Mouse (Mus musculus) stomach, embryonic 16.5 days (tissue): ENCODE data around the gene Vps35. TPM values are rescaled to one million over a fixed set of nuclear protein-coding genes. Genes with fewer than 3 reads are reported as not detected.

Experiments used
- ATAC-seq: fragments of 200-750 bp; cut with Nextera tagmentation; 2 replicates; pipeline ENCODE4 v1.8.0; 2017; ENCODE audit warnings: moderate number of reproducible peaks, moderate TSS enrichment; ENCODE audit not compliant: insufficient read depth, low FRiP score
- H3K27ac ChIP-seq: fragments of 300-500 bp; sonication (generic); 2 replicates; pipeline ENCODE4 v1.5.1; 2014; ENCODE audit warnings: low read length
- H3K27me3 ChIP-seq: fragments of 300-500 bp; sonication (generic); 2 replicates; pipeline ENCODE4 v1.6.1; 2014; ENCODE audit warnings: low read length, control low read depth, mixed read lengths; ENCODE audit not compliant: control insufficient read depth, insufficient read depth
- H3K36me3 ChIP-seq: fragments of 300-500 bp; sonication (generic); 2 replicates; pipeline ENCODE4 v1.6.1; 2014; ENCODE audit warnings: low read length; ENCODE audit not compliant: control insufficient read depth, insufficient read depth
- H3K4me1 ChIP-seq: fragments of 300-500 bp; sonication (generic); 2 replicates; pipeline ENCODE4 v1.6.1; 2014; ENCODE audit warnings: low read length, control low read depth, mixed read lengths; ENCODE audit not compliant: control insufficient read depth, insufficient read depth
- H3K4me2 ChIP-seq: fragments of 300-500 bp; sonication (generic); 2 replicates; pipeline ENCODE4 v1.6.1; 2014; ENCODE audit warnings: low read depth, low read length, mixed read lengths
- H3K4me3 ChIP-seq: fragments of 300-500 bp; sonication (generic); replicated peaks from 2 replicates; pipeline ENCODE4 v1.5.1; 2014; ENCODE audit warnings: mild to moderate bottlenecking, low read length
- H3K9ac ChIP-seq: fragments of 300-500 bp; sonication (generic); 2 replicates; pipeline ENCODE4 v1.6.1; 2014; ENCODE audit warnings: low read length
- H3K9me3 ChIP-seq: fragments of 300-500 bp; sonication (generic); replicated peaks from 2 replicates; pipeline ENCODE4 v1.6.1; 2016; ENCODE audit warnings: low read length, control low read depth; ENCODE audit not compliant: control insufficient read depth
- WGBS: fragments of 180-500 bp; shearing (Covaris S2); extraction: QIAGEN DNeasy Blood & Tissue Kit; methylation state at CpG from one replicate; pipeline ENCODE4 v1.1.7; 2014; 5-methylcytosine and 5-hydroxymethylcytosine counted together
- polyA plus RNA-seq: library from polyadenylated mRNA; unstranded; fragments of >200 nt; fragmentation: Nextera tagmentation; extraction: Ambion mirVana; gene quantifications from 2 replicates; pipeline ENCODE4 v1.2.1, GENCODE M21; 2015

Vps35 gene
- 154 and 159 TPM in 2 replicates for polyA plus RNA-seq

DNA sequence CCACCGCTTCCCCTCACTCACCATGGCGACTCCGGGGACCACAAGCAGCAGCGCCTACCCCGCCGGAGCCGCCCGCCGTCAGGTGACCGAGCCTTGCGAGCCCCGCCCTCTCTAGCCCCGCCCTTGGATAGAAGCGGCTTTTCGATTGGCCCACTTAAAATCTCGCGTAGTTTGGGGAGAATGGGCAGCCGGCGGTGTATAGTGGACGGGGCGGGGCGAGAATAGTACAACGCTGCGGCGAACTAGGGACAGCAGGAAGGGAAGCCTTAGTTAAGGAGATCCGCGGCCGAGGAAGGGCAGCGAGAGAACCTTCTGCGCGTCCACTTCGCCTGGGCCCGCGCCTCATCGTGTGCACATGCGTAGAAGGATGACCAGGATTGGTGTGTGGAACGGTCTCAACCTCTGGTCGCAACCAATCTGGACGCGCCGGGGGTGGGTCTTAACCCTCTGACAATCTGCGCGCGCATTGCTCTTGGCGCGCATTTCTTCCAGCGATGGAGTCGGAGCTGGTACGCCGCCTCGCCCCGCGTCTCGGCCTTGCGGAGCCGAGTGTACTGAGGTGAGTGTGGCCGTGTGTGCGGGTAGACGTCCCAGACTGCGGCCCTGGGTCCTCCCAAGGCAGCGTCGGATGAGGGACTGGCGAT, at the start of gene Vps35, which contains the start of gene Orc6:
Gene Vps35 (minus strand): TSS at position 369 of the 644 bp plus-strand sequence.
Gene Orc6 (plus strand): TSS at position 199 of the 644 bp plus-strand sequence.
- Histone ChIP-seq H3K9me3 (no peaks in the 10 kb centered on the region), H3K4me3 (peak within 1 kb of the TSS; percentile 83), H3K4me1 (peaks cover 27% of the 10 kb centered on the region), H3K27me3 (no peaks in the 10 kb centered on the region), H3K36me3 (peaks cover 10% of the 10 kb centered on the region; the same call in 1 of the 2 replicates), H3K4me2 (peak within 1 kb of the TSS; percentile 82), H3K27ac (peak within 1 kb of the TSS; percentile 98), H3K9ac (peak within 1 kb of the TSS; percentile 91)
- under 1% methylated on average over 63 of the region's 63 CpGs for WGBS
- ATAC-seq = peak; percentile 99

DNA sequence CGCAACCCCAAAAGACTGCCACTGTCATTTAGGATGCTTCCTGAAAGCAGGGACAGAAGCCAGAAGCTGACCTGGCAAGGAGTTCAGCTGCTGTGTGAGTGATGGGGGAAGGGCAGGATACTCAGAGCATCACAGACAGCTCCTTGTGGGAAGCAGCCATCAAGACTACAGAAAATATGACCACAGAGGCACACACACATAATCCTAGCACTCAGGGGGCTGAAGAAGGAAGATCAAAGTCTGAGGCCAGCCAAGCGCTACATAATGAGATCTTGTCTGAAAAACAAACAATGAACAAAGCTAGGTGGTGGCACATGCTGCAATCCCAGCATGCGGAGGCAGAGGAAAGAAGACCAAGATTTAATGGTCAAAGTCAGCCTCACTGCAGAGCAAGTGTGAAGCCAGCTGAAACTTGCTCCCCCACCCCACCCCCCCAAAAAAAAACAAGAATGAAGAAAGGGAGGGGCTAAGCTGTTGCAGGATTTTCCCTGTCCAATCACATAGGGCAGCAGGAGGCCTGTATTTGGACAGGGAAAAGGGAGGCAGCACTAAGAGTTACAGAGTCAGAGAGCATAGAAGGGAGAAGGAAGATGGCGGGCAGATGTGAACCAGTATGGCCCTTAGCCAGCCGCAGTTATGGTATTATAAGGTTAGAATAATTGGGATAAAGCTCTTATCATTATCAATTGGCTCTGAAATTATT, 40.4 kb upstream of the Vps35 start:
- Histone ChIP-seq H3K27ac (no peak overlapping the region), H3K9me3 (no peaks in the 10 kb centered on the region), H3K4me1 (no peaks in the 10 kb centered on the region), H3K27me3 (no peaks in the 10 kb centered on the region), H3K4me3 (no peak overlapping the region), H3K4me2 (no peak overlapping the region), H3K9ac (no peak overlapping the region), H3K36me3 (no peaks in the 10 kb centered on the region)
- 69% methylated on average over 5 of the region's 5 CpGs for WGBS
- ATAC-seq = no peak

DNA sequence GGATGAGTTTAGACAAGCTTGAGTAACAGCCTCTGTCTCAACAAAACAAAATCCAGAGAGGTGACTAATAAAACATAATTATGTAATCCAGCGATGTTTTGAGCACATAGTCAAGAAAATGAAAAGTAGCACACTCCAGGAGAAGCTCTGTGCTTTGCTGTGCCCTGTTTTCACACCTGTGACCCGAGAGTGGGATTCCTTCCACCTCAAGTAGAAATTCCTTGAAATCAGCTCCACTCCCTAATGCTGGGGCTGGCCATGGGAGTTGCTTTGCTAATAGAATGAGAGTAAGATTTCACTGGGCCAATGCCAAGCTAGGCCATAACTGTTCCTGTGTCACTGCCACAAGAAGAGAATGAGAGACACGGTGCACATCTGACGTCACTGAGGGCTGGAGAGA, 38.1 kb upstream of the Vps35 start:
- Histone ChIP-seq H3K4me1 (no peaks in the 10 kb centered on the region), H3K27ac (no peak overlapping the region), H3K27me3 (no peaks in the 10 kb centered on the region), H3K36me3 (no peaks in the 10 kb centered on the region), H3K4me2 (no peak overlapping the region), H3K9me3 (no peaks in the 10 kb centered on the region), H3K4me3 (no peak overlapping the region), H3K9ac (no peak overlapping the region)
- no peak for ATAC-seq
- 65% methylated on average over 4 of the region's 4 CpGs for WGBS

DNA sequence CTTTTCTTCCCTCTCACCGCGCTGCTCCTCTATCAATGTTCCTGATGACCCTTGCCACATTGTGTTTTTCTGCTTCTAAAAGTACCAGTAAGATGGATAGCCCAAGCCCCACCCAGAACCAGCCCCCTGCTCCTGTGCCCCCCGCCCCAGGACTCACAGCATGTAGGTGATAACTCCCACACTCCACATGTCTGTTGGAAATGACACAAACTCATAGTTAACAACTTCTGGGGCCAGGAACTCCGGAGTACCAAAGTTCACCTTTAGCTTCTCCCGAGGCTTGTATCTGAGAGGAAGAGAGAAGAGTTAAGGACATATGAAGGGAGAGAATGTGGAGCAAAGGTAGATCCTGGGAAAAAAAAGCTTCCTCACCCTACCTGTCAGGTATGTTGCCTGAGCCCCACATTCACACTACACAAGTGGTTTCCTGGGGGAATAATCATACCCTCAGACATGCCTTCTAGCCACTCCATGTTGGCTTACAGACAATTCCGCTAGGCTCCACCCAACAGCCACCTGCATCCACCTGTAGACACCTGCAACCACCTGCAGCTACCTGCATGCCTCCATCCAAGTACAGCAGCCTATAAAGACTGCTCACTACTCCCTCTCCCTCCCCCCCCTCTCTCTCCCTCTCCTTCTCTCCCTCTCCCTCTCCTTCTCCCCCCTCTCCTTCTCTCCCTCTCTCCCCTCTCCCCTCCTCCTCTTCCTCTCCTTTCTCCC, 36.8 kb upstream of the Vps35 start:
- 70% methylated on average over 6 of the region's 6 CpGs for WGBS
- Histone ChIP-seq H3K27ac (no peak overlapping the region), H3K9me3 (no peaks in the 10 kb centered on the region), H3K9ac (no peak overlapping the region), H3K4me3 (no peak overlapping the region), H3K27me3 (no peaks in the 10 kb centered on the region), H3K4me1 (no peaks in the 10 kb centered on the region), H3K4me2 (no peak overlapping the region), H3K36me3 (no peaks in the 10 kb centered on the region)
- no peak for ATAC-seq

DNA sequence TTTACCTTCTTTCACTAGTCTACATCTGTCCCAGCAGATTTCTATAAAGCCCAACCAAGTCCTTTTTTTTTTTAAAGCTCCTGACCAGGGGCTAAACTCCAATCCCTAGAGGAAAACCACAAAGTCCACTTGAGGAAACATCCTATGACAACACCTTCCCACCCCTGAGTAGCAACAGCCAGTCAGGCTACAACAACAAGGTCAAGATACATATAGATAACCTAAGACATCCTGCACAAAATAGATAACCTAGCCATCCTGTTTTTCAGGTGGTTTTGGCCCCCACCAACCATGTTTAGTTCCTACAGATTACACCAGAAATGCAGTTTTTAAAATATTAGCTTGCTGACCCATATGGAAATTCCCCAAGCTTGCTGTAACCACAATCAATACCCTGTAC, 35.5 kb upstream of the Vps35 start:
- H3K4me2 ChIP-seq = no peak overlapping the region

DNA sequence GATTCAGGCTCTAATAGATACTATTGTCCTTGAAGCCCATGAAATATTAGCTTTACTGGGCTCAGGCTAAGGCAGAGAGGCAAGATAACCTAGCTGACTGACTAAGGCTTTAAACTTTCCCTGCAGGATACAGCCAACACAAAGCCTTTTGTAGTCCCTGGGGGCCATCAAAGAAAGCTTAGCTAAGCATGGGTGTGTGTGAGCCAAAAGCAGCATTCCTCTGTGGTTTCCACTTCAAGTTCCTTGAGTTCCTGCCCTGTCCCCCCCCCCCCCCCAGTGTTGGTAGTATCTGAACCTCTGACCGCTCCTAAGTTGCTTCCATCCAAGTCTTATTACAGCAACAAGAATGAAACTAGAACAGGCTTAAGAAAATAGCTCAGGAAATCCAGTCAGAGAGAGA, 29.9 kb upstream of the Vps35 start:
- ATAC-seq = no peak

More for the DNA sequence above, 35.5 kb upstream of the Vps35 start:
- no peak overlapping the region for H3K27ac ChIP-seq
- H3K9ac ChIP-seq = no peak overlapping the region
- no peaks in the 10 kb centered on the region for H3K36me3 ChIP-seq
- H3K9me3 ChIP-seq = no peaks in the 10 kb centered on the region
- H3K27me3 ChIP-seq = no peaks in the 10 kb centered on the region
- no peaks in the 10 kb centered on the region for H3K4me1 ChIP-seq
- no peak for ATAC-seq
- H3K4me3 ChIP-seq = no peak overlapping the region

DNA sequence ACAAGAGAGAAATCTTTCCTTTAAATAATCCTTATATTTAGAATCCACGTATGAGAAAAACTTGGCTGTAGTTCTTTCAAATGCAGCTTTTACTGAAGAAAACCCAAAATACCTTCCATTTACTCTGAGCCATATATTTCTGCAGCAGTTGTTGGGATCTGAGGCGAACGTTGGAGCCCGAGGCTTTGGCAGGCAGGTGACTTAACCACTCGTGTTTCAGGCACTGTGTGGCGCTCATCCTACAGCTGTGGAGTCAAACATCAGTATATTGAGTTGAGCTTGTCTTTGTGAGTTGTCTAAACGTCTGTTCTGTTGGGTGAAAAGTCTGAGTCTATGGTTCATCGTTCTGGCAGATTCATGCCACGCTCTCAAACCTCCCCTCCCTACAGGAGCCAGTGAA, 27.4 kb upstream of the Vps35 start:
- no peak overlapping the region for H3K27ac ChIP-seq
- no peaks in the 10 kb centered on the region for H3K4me1 ChIP-seq
- H3K4me2 ChIP-seq = no peak overlapping the region
- ATAC-seq = no peak
- H3K9ac ChIP-seq = no peak overlapping the region
- H3K36me3 ChIP-seq = no peaks in the 10 kb centered on the region
- H3K9me3 ChIP-seq = no peaks in the 10 kb centered on the region
- WGBS = 70% methylated on average over 9 of the region's 9 CpGs
- no peaks in the 10 kb centered on the region for H3K27me3 ChIP-seq
- no peak overlapping the region for H3K4me3 ChIP-seq

More for the DNA sequence above, 29.9 kb upstream of the Vps35 start:
- no peak overlapping the region for H3K4me2 ChIP-seq
- no peaks in the 10 kb centered on the region for H3K36me3 ChIP-seq
- H3K9ac ChIP-seq = no peak overlapping the region
- H3K4me1 ChIP-seq = no peaks in the 10 kb centered on the region
- no peaks in the 10 kb centered on the region for H3K27me3 ChIP-seq
- WGBS = 71% methylated on average over 1 of the region's 1 CpGs
- no peaks in the 10 kb centered on the region for H3K9me3 ChIP-seq
- no peak overlapping the region for H3K4me3 ChIP-seq
- H3K27ac ChIP-seq = no peak overlapping the region

DNA sequence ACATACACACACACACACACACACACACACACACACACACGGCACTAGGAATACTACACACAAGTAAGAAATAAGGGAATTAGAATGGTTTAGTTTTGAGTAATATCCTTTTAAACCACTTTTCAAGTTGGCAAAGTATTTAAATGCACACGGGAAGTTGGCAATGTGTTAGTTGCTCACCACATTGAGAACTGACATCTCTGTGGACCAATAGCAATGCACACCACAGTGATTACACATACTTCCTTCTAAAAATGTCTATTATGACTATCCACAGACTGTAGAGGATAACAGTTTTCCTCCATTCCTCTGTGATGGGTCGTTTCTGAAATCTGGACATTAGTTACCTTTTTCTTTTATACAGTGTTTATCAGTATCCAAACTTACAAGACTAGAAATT, 23.5 kb upstream of the Vps35 start:
- WGBS = 79% methylated on average over 3 of the region's 3 CpGs
- no peak overlapping the region for H3K9ac ChIP-seq

DNA sequence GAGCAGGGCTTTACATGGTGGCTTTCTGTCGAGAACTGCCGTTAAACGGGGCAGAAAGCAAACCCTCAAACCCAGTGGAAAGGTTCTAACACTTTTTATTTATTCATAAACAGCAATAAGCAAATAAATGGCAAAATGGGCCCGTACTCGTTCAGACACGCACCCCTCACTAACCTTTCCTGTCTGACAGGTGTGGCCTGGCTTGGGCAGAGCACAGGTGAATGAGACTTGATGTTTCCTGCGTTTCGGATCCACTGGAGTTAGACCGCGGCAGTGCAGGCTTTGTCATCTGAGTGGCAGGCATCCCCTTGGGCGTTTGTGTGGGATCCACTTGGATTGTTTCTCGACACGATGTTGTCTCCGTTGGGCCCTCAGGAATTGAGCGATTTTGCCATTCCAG, 22.4 kb upstream of the Vps35 start:
- no peak for ATAC-seq
- Histone ChIP-seq H3K4me3 (no peak overlapping the region), H3K9me3 (0 out of 2 replicates have a peak, but pooled peaks cover 4% of the 10 kb centered on the region), H3K4me1 (no peaks in the 10 kb centered on the region), H3K36me3 (no peaks in the 10 kb centered on the region), H3K9ac (no peak overlapping the region), H3K4me2 (no peak overlapping the region), H3K27me3 (no peaks in the 10 kb centered on the region), H3K27ac (no peak overlapping the region)
- WGBS = 81% methylated on average over 15 of the region's 15 CpGs

More for the DNA sequence above, 23.5 kb upstream of the Vps35 start:
- no peak for ATAC-seq
- Histone ChIP-seq H3K4me1 (no peaks in the 10 kb centered on the region), H3K4me2 (no peak overlapping the region), H3K27ac (no peak overlapping the region), H3K36me3 (no peaks in the 10 kb centered on the region), H3K4me3 (no peak overlapping the region), H3K9me3 (0 out of 2 replicates have a peak, but pooled peaks cover 3% of the 10 kb centered on the region), H3K27me3 (no peaks in the 10 kb centered on the region)
